Mouse (Mus musculus): Measurements from ENCODE around the gene Dapp1.

DNA sequence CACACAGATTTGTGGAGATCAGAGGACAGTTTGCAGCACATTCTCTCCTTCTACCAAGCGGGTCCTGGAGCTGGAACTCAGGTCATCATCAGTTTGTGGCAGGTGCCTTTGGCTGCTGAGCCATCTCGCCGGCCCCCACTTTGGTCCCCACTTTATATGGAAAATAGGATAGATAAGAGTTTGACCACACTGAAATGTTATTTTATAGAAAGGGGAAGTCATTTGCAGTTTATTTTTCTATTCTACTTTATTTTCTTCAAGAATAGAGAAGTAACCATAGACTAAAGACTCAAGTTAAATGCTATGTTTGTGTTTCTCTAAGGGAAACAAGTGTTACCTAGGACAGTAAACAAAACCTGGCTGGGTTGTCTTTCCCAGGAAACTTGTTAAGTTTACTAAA lies 84.5 kb downstream of the Dapp1 start:
- no peak for TF ChIP-seq CTCF (IDR thresholded peaks at IDR 0.05; ENCODE audit: low read depth)
- no peak for TF ChIP-seq EP300 (IDR thresholded peaks at IDR 0.05; ENCODE audit: low read depth)

All from liver, embryonic 14.5 days (tissue).